Mouse (Mus musculus) megakaryocyte-erythroid progenitor cell, adult 5-6 weeks (primary cell): ENCODE measurements around the gene Olfr455. TPM values are rescaled to one million over a fixed set of nuclear protein-coding genes. Genes with fewer than 3 reads are reported as not detected.

Source experiments
- ATAC-seq: replicated peaks from 2 replicates; pipeline ENCODE4 v1.8.0; 2016; ENCODE audit warnings: mild to moderate bottlenecking, inconsistent platforms; ENCODE audit not compliant: severe bottlenecking, poor library complexity, low FRiP score, low TSS enrichment
- total RNA-seq, 2 experiments: library from RNA; stranded (forward) in 1 of 2; stranded (reverse) in 1 of 2; fragments of 200-1000, 215-1000 nt in 1 of 2; fragments of >200 nt in 1 of 2; fragmentation: Nextera tagmentation in 1 of 2; gene quantifications; 2 replicates each; pipeline ENCODE4 v1.2.3; 2014 to 2017

Gene Olfr455
- total RNA-seq (2014; fragmentation: Nextera tagmentation), result not detected in 2 replicates
- total RNA-seq (2017), result not detected in 2 replicates

DNA sequence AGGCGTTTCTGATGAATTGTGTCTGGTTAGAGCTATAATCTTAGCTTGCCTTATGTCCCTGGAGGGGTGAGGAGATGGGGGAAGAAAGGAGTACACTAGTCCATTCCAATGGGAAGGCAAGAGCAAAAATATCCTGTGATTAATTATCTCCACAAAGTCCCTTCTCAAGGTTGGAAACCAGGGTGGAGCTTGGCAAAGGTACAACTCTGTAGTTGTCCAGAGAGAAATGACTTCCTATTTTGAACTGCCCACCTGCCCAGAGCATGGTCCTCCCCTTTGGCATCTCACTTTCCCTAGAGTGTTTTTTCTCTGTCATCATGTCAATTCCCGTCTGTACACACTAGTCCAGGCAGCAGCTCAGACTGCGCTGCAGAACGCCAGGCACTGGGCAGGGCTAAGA is at the start of gene Olfr455:
Gene Olfr455 (minus strand): TSS at position 127 of the 400 bp plus-strand sequence.
- ATAC-seq, result no peak

DNA sequence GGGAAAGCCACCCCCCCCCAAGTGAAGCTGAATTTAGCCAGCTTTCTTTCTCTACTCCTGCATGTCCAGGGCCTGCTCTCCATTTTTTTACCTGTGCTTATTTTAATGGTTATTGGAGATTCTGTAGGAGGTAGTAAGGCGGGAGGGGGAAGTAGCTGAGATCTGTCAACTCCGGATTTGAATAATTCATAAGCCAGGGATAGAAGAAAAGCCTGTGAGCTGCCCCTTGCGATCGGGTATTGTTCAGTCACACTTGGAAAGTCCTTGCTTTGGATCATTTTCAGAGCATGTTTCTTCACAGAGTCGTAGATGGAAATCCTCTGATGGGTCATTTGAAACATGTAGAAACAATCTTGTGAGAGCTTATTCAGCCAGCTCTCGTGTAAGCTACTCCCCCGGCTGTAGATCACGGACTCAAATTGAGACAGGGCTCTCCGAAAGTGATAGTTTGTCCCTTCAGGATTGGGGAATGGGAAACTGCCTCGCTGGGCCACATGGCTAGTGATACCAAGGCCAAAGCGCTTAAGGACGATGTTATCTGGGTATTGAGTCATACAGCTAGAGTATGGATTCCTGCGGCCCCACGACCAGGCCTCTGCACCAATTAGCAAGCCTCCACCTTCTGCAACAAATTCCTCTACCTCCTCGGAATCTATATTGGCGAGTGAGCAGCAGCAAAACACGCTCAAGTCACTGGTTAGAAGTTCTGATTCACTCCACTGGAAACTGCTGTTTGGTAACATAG is 45.9 kb upstream of the Olfr455 start:
- ATAC-seq, result no peak

DNA sequence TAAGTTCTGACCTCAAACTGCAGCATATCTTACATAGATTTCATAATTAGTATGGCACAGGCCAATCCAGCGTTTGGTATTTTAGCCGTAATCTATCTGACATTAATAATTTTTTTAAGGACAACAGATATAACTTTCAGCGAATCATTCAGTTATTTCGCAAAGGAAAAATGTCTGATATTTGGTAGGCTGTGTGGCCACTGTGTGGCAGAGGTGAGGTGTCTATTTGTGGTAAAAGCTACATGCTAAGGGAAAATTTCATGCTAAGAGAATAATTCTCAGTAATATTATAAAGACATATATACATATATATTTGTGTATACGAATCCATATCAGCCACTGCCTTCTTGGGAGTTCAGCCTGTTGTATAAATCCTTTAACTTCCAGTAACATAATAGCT is 39.2 kb upstream of the Olfr455 start:
- no peak for ATAC-seq

DNA sequence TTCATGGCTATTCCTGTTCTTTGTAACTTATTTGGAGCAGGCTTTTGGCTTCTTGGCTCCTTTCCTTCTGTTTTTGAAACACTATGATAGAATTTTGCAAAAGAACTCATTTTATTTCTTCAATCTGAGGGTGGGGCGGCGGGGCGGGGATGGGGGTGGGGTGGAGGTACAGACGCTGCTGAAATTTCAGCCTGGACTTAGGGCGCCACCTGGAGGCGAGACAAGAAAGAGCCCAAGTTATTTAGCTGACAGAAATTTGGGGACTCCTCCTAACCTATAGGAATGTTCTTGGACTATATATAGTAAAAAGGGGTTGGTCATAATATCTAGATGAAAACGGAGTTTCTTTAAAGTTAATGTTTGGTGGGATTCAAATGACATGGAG is 36.1 kb upstream of the Olfr455 start:
- 0 out of 2 replicates have a peak, but pooled peaks have one; percentile 59 for ATAC-seq

DNA sequence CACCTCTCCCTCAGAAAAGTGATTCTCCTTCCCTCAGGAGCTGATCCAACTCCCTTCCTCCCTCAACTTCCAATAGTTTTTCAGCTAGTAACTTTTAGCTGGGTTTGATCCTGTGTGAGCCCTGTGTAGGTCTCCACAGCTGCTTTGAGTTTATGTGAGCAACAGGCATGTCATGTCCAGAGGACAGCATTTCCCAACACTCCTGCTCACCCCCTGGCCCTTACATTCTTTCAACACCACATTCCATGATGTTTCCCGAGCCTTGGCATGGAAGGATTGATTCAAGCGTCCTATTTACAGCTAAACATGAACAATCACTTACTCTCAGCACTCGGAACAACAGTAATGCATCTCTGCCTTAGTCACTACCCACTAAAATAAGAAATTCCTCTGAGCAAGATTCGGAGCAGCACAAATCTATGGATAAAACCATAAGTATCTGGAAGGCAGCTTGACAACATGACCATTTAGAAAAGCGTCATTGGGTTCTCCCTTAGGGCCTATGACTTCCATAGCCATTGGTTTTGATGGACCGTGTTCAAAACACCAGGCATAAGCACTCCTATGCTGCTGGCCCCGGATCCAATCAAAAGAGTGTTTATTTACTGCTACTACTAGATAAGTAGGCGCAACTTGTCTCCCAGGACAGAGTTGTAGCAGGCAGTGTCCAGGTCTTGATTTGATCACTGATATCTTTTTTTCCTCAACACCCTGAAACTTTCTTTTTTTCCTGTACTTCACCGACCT is 35.5 kb upstream of the Olfr455 start:
- no peak for ATAC-seq

DNA sequence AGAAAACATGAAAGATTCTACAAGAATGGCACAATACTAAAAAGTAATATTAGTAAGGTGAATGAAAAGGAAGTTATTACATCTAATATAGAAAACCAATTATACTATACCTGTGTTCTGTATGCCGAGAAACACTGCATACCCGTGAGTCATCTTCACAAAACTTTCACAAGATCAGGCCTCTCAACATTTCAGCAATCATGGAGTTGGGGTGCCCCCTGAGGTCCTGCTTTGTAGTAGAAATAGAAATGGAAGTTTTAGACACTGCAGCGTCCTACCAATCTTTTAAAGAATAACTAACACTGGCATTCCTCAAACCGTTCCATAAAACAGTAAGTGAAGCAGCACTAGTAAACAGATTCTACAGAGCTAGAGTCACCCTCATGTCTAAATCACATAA is 31.3 kb upstream of the Olfr455 start:
- no peak for ATAC-seq

DNA sequence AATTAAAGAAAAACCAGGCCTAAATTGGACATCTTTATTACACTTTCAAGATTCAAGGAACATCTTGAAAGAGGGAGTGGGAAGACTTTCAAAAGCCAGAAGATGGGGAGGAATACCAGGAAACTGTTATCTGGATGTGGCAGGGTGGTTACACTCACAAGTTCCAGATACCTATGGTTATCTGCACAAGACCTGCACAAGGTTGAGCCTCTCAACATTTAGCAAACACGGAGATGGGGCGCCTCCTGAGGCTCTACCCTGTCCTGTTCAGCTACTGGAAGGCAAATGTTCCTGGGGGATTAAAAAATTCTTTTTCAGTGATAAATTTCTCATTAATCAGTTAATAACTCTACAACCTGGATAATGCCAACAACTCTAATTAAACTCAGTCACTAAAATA is 30.0 kb upstream of the Olfr455 start:
- no peak for ATAC-seq

DNA sequence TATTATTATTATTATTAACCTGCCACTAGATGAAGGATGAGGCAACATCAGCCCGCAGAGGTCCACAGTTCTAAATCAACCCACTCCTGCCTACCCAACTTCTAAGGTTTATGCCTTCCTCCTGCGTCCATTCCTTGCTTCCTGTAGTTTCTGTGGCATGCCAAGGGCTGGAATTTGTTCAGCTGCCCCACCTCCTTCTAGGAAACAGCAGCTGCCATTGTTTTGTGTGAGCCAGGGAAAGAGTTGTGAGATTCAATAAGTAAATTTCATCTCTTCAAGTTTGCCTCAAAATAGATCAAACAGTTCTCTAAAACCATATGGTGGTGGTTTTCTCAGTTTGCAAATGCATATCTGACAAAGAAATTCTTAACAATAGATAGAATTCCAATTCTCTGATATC is 20.8 kb upstream of the Olfr455 start:
- no peak for ATAC-seq

DNA sequence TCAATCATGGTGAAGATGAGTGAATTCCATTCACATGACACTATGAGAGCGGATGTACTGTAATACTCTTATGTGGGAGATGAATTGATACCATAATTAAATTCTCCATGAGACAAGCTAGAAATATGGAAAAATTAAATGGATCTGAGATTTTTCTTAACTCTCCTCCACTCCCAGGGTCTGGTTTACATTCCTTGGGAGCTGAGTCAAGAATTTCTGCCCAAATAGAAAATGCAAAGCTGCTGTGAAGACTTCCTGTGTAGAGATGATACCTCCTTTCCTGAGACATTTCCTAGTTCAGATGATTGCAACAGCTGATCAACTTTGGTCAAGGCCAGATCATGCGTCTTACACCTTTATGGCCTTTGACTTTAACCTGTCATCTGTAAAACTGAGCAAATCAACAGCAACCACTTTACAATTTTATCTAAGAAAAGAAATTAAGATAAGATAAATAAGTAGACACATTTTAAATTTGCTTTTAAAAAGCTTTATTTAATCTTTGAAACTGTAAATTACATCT is 18.8 kb upstream of the Olfr455 start:
- no peak for ATAC-seq

DNA sequence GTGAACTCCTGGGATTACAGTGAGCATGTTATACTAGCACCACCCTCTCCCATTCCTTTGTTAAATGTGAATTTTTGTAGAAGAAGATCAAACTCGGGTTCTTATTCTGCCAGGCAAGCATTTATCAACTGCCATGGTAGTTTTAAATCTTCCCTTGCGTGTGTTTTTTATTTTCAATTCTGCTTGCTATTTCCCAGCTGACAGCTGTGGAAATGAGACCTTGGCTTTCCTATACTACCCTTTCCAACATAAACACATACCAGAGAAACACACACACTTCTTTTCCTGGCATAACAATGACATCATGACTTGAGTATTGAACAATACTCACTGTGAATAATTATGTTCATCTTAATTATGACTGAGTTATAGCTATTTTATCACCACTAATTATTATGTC is 14.9 kb upstream of the Olfr455 start:
- no peak for ATAC-seq

DNA sequence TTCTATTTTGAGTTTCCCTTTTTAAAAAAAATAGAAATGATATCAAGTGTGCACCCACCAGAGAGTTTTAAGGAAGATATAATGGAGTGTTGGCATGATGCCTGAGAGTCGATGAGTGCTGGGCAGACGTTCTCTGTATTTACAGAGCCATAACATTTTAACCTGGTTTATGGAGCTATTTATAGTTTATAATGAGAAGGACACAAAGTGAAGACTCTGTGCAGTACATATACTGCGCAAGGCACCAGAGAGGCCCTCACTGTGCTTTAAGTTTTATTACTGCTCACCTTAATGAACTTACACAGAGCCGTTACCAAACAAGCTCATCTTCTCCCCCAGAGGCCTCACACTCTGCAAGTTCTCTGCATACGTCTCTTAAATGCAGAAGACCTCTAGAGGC is 13.5 kb upstream of the Olfr455 start:
- no peak for ATAC-seq

DNA sequence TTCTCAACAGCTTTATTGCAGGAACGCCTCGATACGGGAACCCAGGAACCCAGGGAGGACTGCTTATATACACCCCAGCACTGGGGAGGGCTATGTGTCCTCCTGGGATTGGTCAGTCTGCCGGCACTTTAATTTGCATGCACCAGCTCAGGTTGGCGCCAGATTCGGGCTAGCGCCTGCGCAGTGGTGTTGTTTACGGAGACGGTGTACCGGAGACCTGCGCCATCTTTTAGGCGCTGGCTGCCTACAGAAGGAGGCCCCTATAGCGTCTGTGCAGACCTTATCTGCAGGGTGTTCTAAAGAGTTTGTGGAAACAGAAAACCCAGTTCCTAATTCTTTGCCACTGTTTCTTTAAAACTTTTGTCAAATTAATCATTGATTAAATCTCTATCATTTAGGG is 11.3 kb upstream of the Olfr455 start:
- ATAC-seq, result no peak

DNA sequence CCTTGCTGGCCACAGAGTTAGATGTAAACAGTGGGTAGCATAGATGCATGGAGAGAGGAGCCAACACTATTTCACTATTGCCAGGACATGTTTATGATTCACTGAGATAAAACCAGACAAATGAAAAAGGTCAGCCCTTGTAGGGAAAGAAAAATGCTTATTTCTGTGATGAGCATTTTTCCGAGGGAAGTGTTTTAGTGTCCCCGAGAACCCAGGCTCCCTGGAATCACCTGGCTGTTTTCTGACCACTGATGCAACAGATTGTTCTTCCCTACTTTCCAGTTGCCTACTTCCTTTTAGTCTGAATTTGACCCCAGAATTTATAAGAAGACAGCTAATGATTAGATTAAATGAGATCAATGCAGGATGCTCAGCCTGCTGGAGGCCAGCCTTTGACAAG is 1.2 kb downstream of the Olfr455 start:
- ATAC-seq, result no peak

DNA sequence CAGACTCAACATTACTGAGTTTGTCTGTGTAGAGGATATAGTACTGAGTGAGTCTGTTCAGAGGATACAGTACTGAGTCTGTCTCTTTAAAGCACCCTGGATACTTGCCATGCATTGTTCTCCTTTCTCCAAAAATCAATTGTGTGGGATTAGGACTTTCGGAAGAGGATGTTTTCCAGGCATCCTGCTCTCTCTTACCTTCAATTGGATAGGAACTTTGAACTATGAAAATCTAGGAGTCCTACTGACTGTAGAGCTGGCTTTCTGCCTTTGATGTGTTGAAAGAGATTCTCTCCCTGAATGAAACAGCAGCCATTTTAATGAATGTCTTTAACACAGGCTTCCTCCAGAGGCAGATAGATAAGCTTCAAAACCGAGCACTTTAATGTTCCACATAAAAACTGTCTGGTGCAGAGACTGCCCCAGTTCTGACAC is 1.9 kb downstream of the Olfr455 start:
- ATAC-seq, result no peak

DNA sequence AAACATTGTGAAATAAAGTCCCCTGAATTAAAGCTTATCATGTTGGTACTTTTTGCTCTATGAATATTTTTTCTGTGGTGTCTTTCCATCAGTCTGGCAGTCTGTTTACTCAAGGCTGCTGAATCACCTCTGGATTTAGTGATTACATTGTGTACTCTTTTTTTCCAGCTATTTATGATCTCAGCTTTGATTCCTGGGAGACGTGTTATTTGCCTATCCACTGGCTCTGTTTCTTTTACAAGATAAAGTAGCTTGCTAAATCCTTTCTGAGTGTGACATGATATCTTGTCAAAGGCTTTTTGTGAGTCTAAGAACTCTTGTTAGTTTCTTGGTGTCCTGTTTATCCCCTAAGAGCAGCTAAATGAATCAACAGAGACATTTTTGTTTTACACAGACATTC is 2.5 kb downstream of the Olfr455 start:
- no peak for ATAC-seq

DNA sequence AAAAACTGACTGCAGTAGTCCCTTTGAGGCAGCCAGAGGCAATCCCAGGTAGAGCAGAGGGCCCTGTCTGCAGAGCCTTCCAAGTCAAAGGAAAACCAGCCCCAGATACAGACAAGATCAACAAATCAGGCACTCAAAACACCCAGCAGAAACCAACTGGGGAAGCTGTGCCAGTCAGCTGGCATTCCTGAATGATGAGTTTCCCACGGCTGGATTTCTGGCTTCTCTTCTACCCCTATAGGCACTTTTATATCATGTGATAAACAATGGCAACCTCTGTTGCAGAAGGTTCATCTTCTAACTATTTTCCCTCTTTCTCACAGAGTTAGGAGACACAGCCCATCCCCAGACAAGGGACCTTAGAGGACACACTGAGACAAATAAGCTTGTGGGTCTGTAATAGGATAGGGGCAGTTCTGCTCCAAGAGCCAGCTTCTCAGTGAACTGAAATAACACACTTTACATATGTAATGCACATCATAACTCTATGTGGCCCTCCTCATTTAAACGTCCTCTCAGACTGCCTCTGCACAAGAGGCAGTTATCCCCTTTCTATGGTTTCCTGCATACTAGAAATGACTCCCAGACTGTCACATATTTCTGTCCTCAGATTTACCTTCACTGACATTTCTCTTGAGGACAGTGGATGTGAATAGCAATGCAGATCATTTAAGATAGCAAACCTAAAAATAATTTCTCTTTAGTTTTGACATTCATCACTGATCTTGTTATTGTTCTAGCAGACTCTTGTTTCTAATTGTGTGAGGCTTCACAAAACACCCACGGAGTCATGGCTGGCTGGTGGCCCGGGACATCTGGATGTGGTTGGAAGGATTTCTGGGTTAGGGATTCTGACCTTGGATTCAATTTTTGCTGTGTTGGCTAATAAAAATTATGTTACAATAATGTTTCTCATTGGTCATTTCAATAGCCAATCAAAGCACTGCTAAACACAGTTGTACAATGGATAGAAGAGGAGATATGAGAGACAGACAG is 5.1 kb downstream of the Olfr455 start:
- ATAC-seq, result no peak

DNA sequence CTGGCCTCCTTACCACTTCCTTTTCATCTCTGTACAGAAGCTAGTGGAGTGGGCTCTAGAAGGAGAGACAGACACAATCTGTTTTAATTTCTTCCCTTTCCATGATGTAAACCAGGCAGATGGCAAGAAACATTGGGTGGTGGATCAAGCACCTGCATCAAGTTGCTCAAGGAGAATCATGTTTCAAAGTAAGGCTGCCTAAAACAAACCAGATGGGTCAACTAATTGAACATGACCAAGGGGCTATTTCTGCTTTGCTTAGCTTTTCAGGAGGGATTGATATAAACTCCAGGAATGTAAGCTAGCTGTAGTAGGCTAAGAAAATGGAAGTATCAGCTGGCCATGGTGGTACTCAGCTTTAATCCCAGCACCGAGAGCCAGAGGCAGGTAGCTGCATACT is 6.7 kb downstream of the Olfr455 start:
- no peak for ATAC-seq

DNA sequence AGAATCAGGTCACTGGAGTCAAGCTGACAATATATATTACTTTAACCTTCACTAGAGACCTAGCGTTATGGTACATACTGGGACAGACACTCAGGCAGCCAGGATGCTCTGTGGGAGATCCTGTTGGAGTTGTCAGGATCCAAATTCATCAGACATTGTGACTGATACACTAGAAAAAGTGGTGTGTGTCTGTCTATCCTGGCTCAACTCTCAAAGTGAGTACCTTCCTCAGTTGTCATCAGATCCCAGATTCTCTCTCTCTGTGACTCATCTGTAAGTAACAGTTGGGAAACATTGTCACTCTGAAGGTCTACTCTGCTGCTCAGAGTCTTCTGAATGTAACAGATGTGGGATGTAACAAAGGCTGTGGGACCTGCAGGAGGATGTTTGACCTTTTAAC is 7.7 kb downstream of the Olfr455 start:
- no peak for ATAC-seq

DNA sequence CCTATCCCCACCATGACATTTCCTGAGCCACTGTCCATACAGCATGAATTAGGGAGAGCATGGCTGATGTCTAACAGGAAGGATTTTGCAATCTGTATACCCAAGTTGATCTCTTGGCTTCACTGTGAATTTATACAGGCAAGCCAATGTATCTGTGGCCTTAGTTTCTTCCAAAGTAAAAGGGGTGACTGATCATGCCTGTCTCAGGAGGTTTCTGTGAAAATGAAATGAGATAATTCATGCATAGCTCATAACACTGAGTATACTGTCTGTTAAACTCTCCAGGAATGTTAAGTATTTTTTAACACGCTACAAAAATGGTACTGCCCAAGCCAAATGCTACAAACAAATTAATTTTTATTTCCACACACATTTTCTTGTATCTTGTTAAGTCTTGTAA is 33.9 kb downstream of the Olfr455 start:
- no peak for ATAC-seq

DNA sequence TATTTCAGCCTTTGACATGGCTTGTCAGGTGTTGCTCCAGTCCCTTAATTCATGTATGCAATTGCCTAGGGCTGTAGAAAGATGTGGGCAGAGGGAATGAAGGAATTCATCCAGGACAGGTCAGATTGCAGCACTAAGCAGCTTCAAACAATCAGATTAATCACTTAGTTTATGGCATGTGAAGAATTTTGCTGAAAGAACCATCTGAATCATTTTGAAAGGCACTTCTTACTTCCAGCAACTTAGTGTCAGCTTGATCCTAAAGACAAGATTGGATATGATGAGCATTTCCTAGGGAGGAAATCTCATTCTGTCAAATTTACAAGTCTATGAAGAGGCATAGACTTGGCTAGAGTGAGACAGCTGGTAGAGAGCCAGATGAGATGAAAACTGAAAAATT is 38.1 kb downstream of the Olfr455 start:
- ATAC-seq, result no peak
